Mouse (Mus musculus) myocyte (in vitro differentiated cells): ENCODE data around the gene Asb10.

Experiments
- CEBPB ChIP-seq: IDR thresholded peaks from 2 replicates; pipeline ENCODE4 v1.6.1; 2011; ENCODE audit warnings: mild to moderate bottlenecking, moderate library complexity; ENCODE audit not compliant: poor library complexity, insufficient read depth, severe bottlenecking
- E2F4 ChIP-seq: IDR thresholded peaks from one replicate; pipeline ENCODE4 v1.6.1; 2011; ENCODE audit warnings: mild to moderate bottlenecking, control low read depth, moderate library complexity; ENCODE audit not compliant: insufficient read depth
- MAX ChIP-seq: IDR thresholded peaks from one replicate; pipeline ENCODE4 v1.6.1; 2011; ENCODE audit warnings: low read depth, mild to moderate bottlenecking, control low read depth
- MYOD1 ChIP-seq, 3 experiments: IDR thresholded peaks; one replicate each; pipeline ENCODE4 v1.6.1; 2011; ENCODE audit warnings: control low read depth in 2 of 3, low read depth in 2 of 3, mild to moderate bottlenecking in 2 of 3, moderate library complexity in 1 of 3; ENCODE audit not compliant: insufficient read length in 2 of 3, control insufficient read depth in 1 of 3
- MYOG ChIP-seq, 3 experiments: IDR thresholded peaks; one replicate each; pipeline ENCODE4 v1.6.1; 2011; ENCODE audit warnings: control low read depth in 2 of 3, low read depth in 2 of 3, mild to moderate bottlenecking in 2 of 3; ENCODE audit not compliant: insufficient read length in 2 of 3, control insufficient read depth in 1 of 3, insufficient read depth in 1 of 3
- POLR2A ChIP-seq: IDR thresholded peaks from one replicate; pipeline ENCODE4 v1.6.1; 2011; ENCODE audit warnings: low read depth, mild to moderate bottlenecking, control low read depth, moderate library complexity; ENCODE audit not compliant: insufficient read length
- POLR2AphosphoS2 ChIP-seq: IDR thresholded peaks from one replicate; pipeline ENCODE4 v1.6.1; 2011; ENCODE audit warnings: low read depth, control low read depth; ENCODE audit not compliant: insufficient read length
- SRF ChIP-seq: IDR thresholded peaks from one replicate; pipeline ENCODE4 v1.6.1; 2011; ENCODE audit warnings: low read depth; ENCODE audit not compliant: control insufficient read depth, insufficient read length
- TCF12 ChIP-seq: IDR thresholded peaks from one replicate; pipeline ENCODE4 v1.6.1; 2011; ENCODE audit warnings: mild to moderate bottlenecking, control low read depth; ENCODE audit not compliant: poor library complexity, insufficient read depth, severe bottlenecking
- USF1 ChIP-seq: IDR thresholded peaks from one replicate; pipeline ENCODE4 v1.6.1; 2011; ENCODE audit warnings: low read depth, mild to moderate bottlenecking, control low read depth, moderate library complexity

DNA sequence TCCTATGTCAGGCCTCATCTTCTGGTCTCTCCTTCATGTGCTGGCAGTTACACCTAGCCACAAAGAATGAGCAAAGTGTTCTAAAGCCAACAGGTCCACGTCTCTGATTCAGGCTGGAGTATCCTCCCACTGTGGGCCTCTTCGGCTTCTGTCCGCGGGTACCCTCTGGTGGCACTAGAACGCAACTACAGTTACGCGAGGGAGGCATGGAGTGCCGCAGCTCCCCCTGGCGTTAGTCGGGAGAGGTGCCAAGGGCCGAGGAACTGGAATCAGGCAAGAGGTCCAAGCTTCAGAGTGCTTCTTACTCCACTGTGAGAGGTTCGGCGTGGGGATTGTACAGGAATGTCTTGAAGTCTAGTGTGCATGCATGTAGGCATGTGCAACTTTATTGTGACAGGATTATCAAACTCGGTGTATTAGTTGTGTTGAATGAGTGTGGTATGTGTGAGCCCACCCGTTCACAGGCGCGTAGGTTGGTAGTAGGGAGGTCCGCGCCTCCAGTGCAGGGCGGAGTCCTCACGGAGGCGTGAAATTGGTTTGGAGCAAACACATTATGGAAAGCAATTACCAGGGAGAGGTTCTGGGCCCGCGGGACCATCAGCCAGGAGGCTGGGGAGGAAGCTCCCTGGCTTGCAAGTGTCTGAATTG is 10.6 kb downstream of the Asb10 start:
- no peak for TF ChIP-seq POLR2A
- no peak for TF ChIP-seq CEBPB
- no peak for TF ChIP-seq POLR2AphosphoS2
- TF ChIP-seq MYOG (IDR thresholded peaks at IDR 0.05; ENCODE audit: control insufficient read depth in 1 of 3, insufficient read depth in 1 of 3, insufficient read length in 2 of 3, low read depth in 2 of 3) = no peak
- TF ChIP-seq TCF12 = no peak
- no peak for TF ChIP-seq MAX
- no peak for TF ChIP-seq E2F4
- no peak for TF ChIP-seq MYOD1 (IDR thresholded peaks at IDR 0.05; ENCODE audit: control insufficient read depth in 1 of 3, insufficient read length in 2 of 3, low read depth in 2 of 3)
- TF ChIP-seq USF1 = no peak
- no peak for TF ChIP-seq SRF
